Comparison of ENCODE assay signal across 26 mouse cellular contexts in the genomic region with DNA sequence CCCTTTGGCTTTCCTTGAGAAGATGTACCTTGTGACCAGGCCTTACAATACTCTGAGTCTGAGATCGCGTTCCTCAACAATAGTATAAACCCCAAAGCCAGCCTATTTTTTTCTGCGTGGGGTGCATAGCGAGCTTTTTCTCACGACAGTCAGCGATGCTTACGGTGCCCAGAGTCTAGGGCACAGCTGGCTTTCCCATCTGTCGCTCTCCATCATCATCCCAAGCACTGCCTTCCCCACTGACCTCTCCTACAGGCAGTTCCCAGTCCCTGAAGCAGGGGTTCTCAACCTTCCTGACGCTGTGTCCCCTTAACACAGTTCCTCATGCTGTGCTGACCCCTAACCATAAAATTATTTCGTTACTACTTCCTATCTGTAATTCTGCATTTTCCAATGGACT. TPM values are rescaled to one million over a fixed set of nuclear protein-coding genes. Genes with fewer than 3 reads are reported as not detected.
DNase-seq lines count a peak whose midpoint lies in the region; ATAC-seq and TF ChIP-seq lines count a peak whose summit lies in the region.
"Had no signal": no experiment of that assay in that cellular context is flagged by ENCODE, and none has a peak within 500 bp of the region (broad histone marks: within the 10 kb centered on the region; RNA-seq: fewer than 3 reads in every experiment).

No protein-coding gene starts in this region.

- peaks cover 27% of the 10 kb centered on the region for H3K36me3 ChIP-seq in forebrain, embryonic 16.5 days (ENCODE audit: control insufficient read depth, insufficient read depth)
- peaks cover 5% of the 10 kb centered on the region; the same call in 1 of the 2 replicates for H3K36me3 ChIP-seq in forebrain, embryonic 11.5 days (ENCODE audit: control insufficient read depth, insufficient read depth, low read length)
- peaks cover 98% of the 10 kb centered on the region for H3K36me3 ChIP-seq in hindbrain, embryonic 14.5 days (replicated peaks; ENCODE audit: control insufficient read depth, insufficient read depth)
- H3K36me3 ChIP-seq in hindbrain, embryonic 13.5 days, result peaks cover 93% of the 10 kb centered on the region
- H3K36me3 ChIP-seq in myocyte (ENCODE audit: control insufficient read depth, insufficient read depth), result peaks cover 15% of the 10 kb centered on the region
- H3K36me3 ChIP-seq in midbrain, embryonic 15.5 days (replicated peaks), result peaks cover 57% of the 10 kb centered on the region

- DNase-seq in forebrain, embryonic 11.5 days (ENCODE audit: low spot score), result no peak
- DNase-seq in hindbrain, embryonic 14.5 days (ENCODE audit: low spot score), result no peak
- peak; percentile 31 for DNase-seq in right cerebral cortex, adult 18-20 months
- no peak for DNase-seq in right cerebral cortex, adult 2 months (ENCODE audit: low spot score in 2 of 2)
- DNase-seq: adrenal gland, adult 2 months; adrenal gland, postnatal 36 days; B cell, adult 2 months; embryo, embryonic 11 days; gastrocnemius, postnatal 25 days; kidney, adult 8-10 months; kidney, postnatal 4 days; right cerebral cortex, postnatal 25 days; thymus, postnatal 14 days had no signal

- no peak overlapping the region for H3K4me3 ChIP-seq in forebrain, embryonic 16.5 days (replicated peaks; ENCODE audit: low read length)
- no peak overlapping the region for H3K4me3 ChIP-seq in forebrain, embryonic 11.5 days (ENCODE audit: low read depth, low read length)
- H3K4me3 ChIP-seq in hindbrain, embryonic 14.5 days (replicated peaks; ENCODE audit: low read length), result no peak overlapping the region
- H3K4me3 ChIP-seq in hindbrain, embryonic 13.5 days, result no peak overlapping the region
- H3K4me3 ChIP-seq in myocyte, result no peak overlapping the region
- H3K4me3 ChIP-seq in midbrain, embryonic 15.5 days, result no peak overlapping the region
- H3K4me3 ChIP-seq: heart, embryonic 12.5 days; limb, embryonic 12.5 days; lung, embryonic 15.5 days; midbrain, embryonic 10.5 days had no signal

- no peak for ATAC-seq in forebrain, embryonic 16.5 days
- ATAC-seq in forebrain, embryonic 11.5 days (replicated peaks; ENCODE audit: low FRiP score), result no peak
- no peak for ATAC-seq in hindbrain, embryonic 14.5 days (ENCODE audit: low FRiP score)
- no peak for ATAC-seq in hindbrain, embryonic 13.5 days (ENCODE audit: low FRiP score)
- ATAC-seq in midbrain, embryonic 15.5 days (replicated peaks), result no peak
- ATAC-seq: activated CD4-positive, CD25-positive, alpha-beta regulatory T cell, adult 4 months; intestine, embryonic 16.5 days had no signal

- 79% methylated on average over 10 of the region's 10 CpGs for WGBS in forebrain, embryonic 16.5 days
- 95% methylated on average over 10 of the region's 10 CpGs for WGBS in forebrain, embryonic 11.5 days
- WGBS in hindbrain, embryonic 14.5 days, result 85% methylated on average over 10 of the region's 10 CpGs
- WGBS in hindbrain, embryonic 13.5 days, result 92% methylated on average over 10 of the region's 10 CpGs
- 95% methylated on average over 10 of the region's 10 CpGs for WGBS in midbrain, embryonic 15.5 days

- TF ChIP-seq POLR2A in myocyte (IDR thresholded peaks at IDR 0.05; ENCODE audit: insufficient read length, low read depth), result no peak

- H3K9ac ChIP-seq in forebrain, embryonic 16.5 days (replicated peaks; ENCODE audit: low read depth, low read length), result no peak overlapping the region
- H3K9ac ChIP-seq in forebrain, embryonic 11.5 days (ENCODE audit: low read length), result no peak overlapping the region
- H3K9ac ChIP-seq in hindbrain, embryonic 14.5 days, result no peak overlapping the region
- no peak overlapping the region for H3K9ac ChIP-seq in hindbrain, embryonic 13.5 days
- H3K9ac ChIP-seq in midbrain, embryonic 15.5 days, result no peak overlapping the region
- H3K9ac ChIP-seq: heart, embryonic 12.5 days; limb, embryonic 12.5 days; lung, embryonic 15.5 days had no signal

- H3K4me2 ChIP-seq in forebrain, embryonic 16.5 days (ENCODE audit: low read length), result no peak overlapping the region
- H3K4me2 ChIP-seq in forebrain, embryonic 11.5 days (ENCODE audit: low read depth, low read length, severe bottlenecking), result no peak overlapping the region
- H3K4me2 ChIP-seq in hindbrain, embryonic 14.5 days (replicated peaks), result no peak overlapping the region
- no peak overlapping the region for H3K4me2 ChIP-seq in hindbrain, embryonic 13.5 days
- H3K4me2 ChIP-seq in myocyte (ENCODE audit: low read depth), result no peak overlapping the region
- no peak overlapping the region for H3K4me2 ChIP-seq in midbrain, embryonic 15.5 days
- H3K4me2 ChIP-seq: heart, embryonic 12.5 days; limb, embryonic 12.5 days; liver, embryonic 11.5 days; lung, embryonic 15.5 days had no signal

- H3K9me3 ChIP-seq in forebrain, embryonic 16.5 days (ENCODE audit: control insufficient read depth, low read length), result no peaks in the 10 kb centered on the region
- H3K9me3 ChIP-seq in forebrain, embryonic 11.5 days (ENCODE audit: control insufficient read depth, low read length), result no peaks in the 10 kb centered on the region
- no peaks in the 10 kb centered on the region for H3K9me3 ChIP-seq in hindbrain, embryonic 14.5 days (ENCODE audit: control insufficient read depth, low read length)
- no peaks in the 10 kb centered on the region for H3K9me3 ChIP-seq in hindbrain, embryonic 13.5 days
- H3K9me3 ChIP-seq in midbrain, embryonic 15.5 days, result no peaks in the 10 kb centered on the region
- H3K9me3 ChIP-seq: heart, embryonic 12.5 days; limb, embryonic 12.5 days; lung, embryonic 15.5 days; midbrain, embryonic 10.5 days had no signal

- H3K27ac ChIP-seq in forebrain, embryonic 16.5 days (ENCODE audit: low read length), result peak overlapping the region; percentile 60
- H3K27ac ChIP-seq in forebrain, embryonic 11.5 days (ENCODE audit: low read depth, low read length), result no peak overlapping the region
- 0 out of 2 replicates have a peak overlapping the region, but pooled peaks have one; percentile 9 for H3K27ac ChIP-seq in hindbrain, embryonic 14.5 days
- H3K27ac ChIP-seq in hindbrain, embryonic 13.5 days, result no peak overlapping the region
- no peak overlapping the region for H3K27ac ChIP-seq in midbrain, embryonic 15.5 days
- H3K27ac ChIP-seq: kidney, postnatal 0 days; limb, embryonic 12.5 days; lung, embryonic 15.5 days; midbrain, embryonic 10.5 days had no signal

- no peak overlapping the region for H3ac ChIP-seq in myocyte (ENCODE audit: control insufficient read depth, insufficient read length)

- H3K79me2 ChIP-seq in myocyte (ENCODE audit: control insufficient read depth, insufficient read depth), result no peaks in the 10 kb centered on the region

- H3K27me3 ChIP-seq in forebrain, embryonic 16.5 days (replicated peaks; ENCODE audit: control insufficient read depth, insufficient read depth, low read length), result no peaks in the 10 kb centered on the region
- no peaks in the 10 kb centered on the region for H3K27me3 ChIP-seq in forebrain, embryonic 11.5 days (ENCODE audit: control insufficient read depth, insufficient read depth, low read length)
- H3K27me3 ChIP-seq in hindbrain, embryonic 14.5 days (ENCODE audit: control insufficient read depth, insufficient read depth, low read length), result no peaks in the 10 kb centered on the region
- no peaks in the 10 kb centered on the region for H3K27me3 ChIP-seq in hindbrain, embryonic 13.5 days
- no peaks in the 10 kb centered on the region for H3K27me3 ChIP-seq in myocyte (ENCODE audit: control insufficient read depth, insufficient read depth, insufficient read length)
- no peaks in the 10 kb centered on the region for H3K27me3 ChIP-seq in midbrain, embryonic 15.5 days (replicated peaks)
- H3K27me3 ChIP-seq: CH12.LX; heart, embryonic 12.5 days; limb, embryonic 12.5 days; lung, embryonic 15.5 days had no signal

- H3K4me1 ChIP-seq in forebrain, embryonic 16.5 days (replicated peaks; ENCODE audit: control insufficient read depth, insufficient read depth, low read length), result peaks cover 13% of the 10 kb centered on the region
- H3K4me1 ChIP-seq in forebrain, embryonic 11.5 days (replicated peaks; ENCODE audit: control insufficient read depth, insufficient read depth, low read length), result no peaks in the 10 kb centered on the region
- H3K4me1 ChIP-seq in hindbrain, embryonic 14.5 days (replicated peaks; ENCODE audit: control insufficient read depth, insufficient read depth, low read length), result no peaks in the 10 kb centered on the region
- no peaks in the 10 kb centered on the region for H3K4me1 ChIP-seq in hindbrain, embryonic 13.5 days (replicated peaks)
- no peaks in the 10 kb centered on the region for H3K4me1 ChIP-seq in midbrain, embryonic 15.5 days
- H3K4me1 ChIP-seq: limb, embryonic 12.5 days; midbrain, embryonic 10.5 days had no signal

RNA-seq across cellular contexts. Expression of gene Ankrd13a, which starts 31.9 kb away (rescaled TPM):
- 29.4 and 30.1 TPM in 2 replicates for polyA plus RNA-seq in forebrain, embryonic 16.5 days (2015; fragmentation: Nextera tagmentation; extraction: Ambion mirVana)
- polyA plus RNA-seq in forebrain, embryonic 11.5 days (2014; fragmentation: Nextera tagmentation; extraction: Ambion mirVana), result 61.8 and 71.8 TPM in 2 replicates
- polyA plus RNA-seq in hindbrain, embryonic 14.5 days (2014; fragmentation: Nextera tagmentation; extraction: Ambion mirVana), result 45.5 and 48.9 TPM in 2 replicates
- 37.5 and 39.6 TPM in 2 replicates for polyA plus RNA-seq in hindbrain, embryonic 13.5 days (2015; fragmentation: Nextera tagmentation; extraction: Ambion mirVana)
- polyA plus RNA-seq in myocyte (2012; fragmentation: generic; extraction: Trizol), result 51.2 TPM
- polyA plus RNA-seq in midbrain, embryonic 15.5 days (2015; fragmentation: Nextera tagmentation; extraction: Ambion mirVana), result 31.1 and 34.7 TPM in 2 replicates

RNA-seq across cellular contexts. Expression of gene Git2, which starts 32.7 kb away (rescaled TPM):
- 53.9 and 58.5 TPM in 2 replicates for polyA plus RNA-seq in forebrain, embryonic 16.5 days (2015; fragmentation: Nextera tagmentation; extraction: Ambion mirVana)
- 39.3 and 41.5 TPM in 2 replicates for polyA plus RNA-seq in forebrain, embryonic 11.5 days (2014; fragmentation: Nextera tagmentation; extraction: Ambion mirVana)
- 44.3 and 45.1 TPM in 2 replicates for polyA plus RNA-seq in hindbrain, embryonic 14.5 days (2014; fragmentation: Nextera tagmentation; extraction: Ambion mirVana)
- 45.4 and 49.7 TPM in 2 replicates for polyA plus RNA-seq in hindbrain, embryonic 13.5 days (2015; fragmentation: Nextera tagmentation; extraction: Ambion mirVana)
- 21.6 TPM for polyA plus RNA-seq in myocyte (2012; fragmentation: generic; extraction: Trizol)
- 51.6 and 52.9 TPM in 2 replicates for polyA plus RNA-seq in midbrain, embryonic 15.5 days (2015; fragmentation: Nextera tagmentation; extraction: Ambion mirVana)

RNA-seq across cellular contexts. Expression of gene Tchp, which starts 35.0 kb away (rescaled TPM):
- 12.7 and 16.0 TPM in 2 replicates for polyA plus RNA-seq in forebrain, embryonic 16.5 days (2015; fragmentation: Nextera tagmentation; extraction: Ambion mirVana)
- polyA plus RNA-seq in forebrain, embryonic 11.5 days (2014; fragmentation: Nextera tagmentation; extraction: Ambion mirVana), result 19.7 and 22.2 TPM in 2 replicates
- polyA plus RNA-seq in hindbrain, embryonic 14.5 days (2014; fragmentation: Nextera tagmentation; extraction: Ambion mirVana), result 10.6 and 15.4 TPM in 2 replicates
- polyA plus RNA-seq in hindbrain, embryonic 13.5 days (2015; fragmentation: Nextera tagmentation; extraction: Ambion mirVana), result 18.3 and 21.1 TPM in 2 replicates
- 9.3 TPM for polyA plus RNA-seq in myocyte (2012; fragmentation: generic; extraction: Trizol)
- polyA plus RNA-seq in midbrain, embryonic 15.5 days (2015; fragmentation: Nextera tagmentation; extraction: Ambion mirVana), result 15.6 and 15.9 TPM in 2 replicates

RNA-seq across cellular contexts. Expression of gene Gltp, which starts 51.8 kb away (rescaled TPM):
- 30.8 and 32.9 TPM in 2 replicates for polyA plus RNA-seq in forebrain, embryonic 16.5 days (2015; fragmentation: Nextera tagmentation; extraction: Ambion mirVana)
- 78.3 and 81.9 TPM in 2 replicates for polyA plus RNA-seq in forebrain, embryonic 11.5 days (2014; fragmentation: Nextera tagmentation; extraction: Ambion mirVana)
- 33.7 and 38.9 TPM in 2 replicates for polyA plus RNA-seq in hindbrain, embryonic 14.5 days (2014; fragmentation: Nextera tagmentation; extraction: Ambion mirVana)
- polyA plus RNA-seq in hindbrain, embryonic 13.5 days (2015; fragmentation: Nextera tagmentation; extraction: Ambion mirVana), result 41.5 and 42.9 TPM in 2 replicates
- 45.2 TPM for polyA plus RNA-seq in myocyte (2012; fragmentation: generic; extraction: Trizol)
- 34.5 and 39.1 TPM in 2 replicates for polyA plus RNA-seq in midbrain, embryonic 15.5 days (2015; fragmentation: Nextera tagmentation; extraction: Ambion mirVana)

Comparison
In these comparisons a context has a peak if more than half of its experiments do, and no peak if none do; other contexts are left out.
1. H3K27ac ChIP-seq: peak in forebrain, embryonic 16.5 days (single experiment) and hindbrain, embryonic 14.5 days (single experiment); none in forebrain, embryonic 11.5 days (single experiment), hindbrain, embryonic 13.5 days (single experiment) and midbrain, embryonic 15.5 days (single experiment).